22 mouse cellular contexts compared by ENCODE assay signal in genomic region chr4:136680641-136681040, GRCm38 (mm10). TPM values are rescaled to one million over a fixed set of nuclear protein-coding genes. Genes with fewer than 3 reads are reported as not detected.
DNase-seq lines count a peak whose midpoint lies in the region; ATAC-seq and TF ChIP-seq lines count a peak whose summit lies in the region.
"Had no signal": no experiment of that assay in that cellular context is flagged by ENCODE, and none has a peak within 500 bp of the region (broad histone marks: within the 10 kb centered on the region; RNA-seq: fewer than 3 reads in every experiment).

No protein-coding gene starts in this region.

- H3K9ac ChIP-seq in forebrain, embryonic 12.5 days: no peak overlapping the region
- H3K9ac ChIP-seq in forebrain, embryonic 16.5 days (replicated peaks; ENCODE audit: low read depth, low read length): no peak overlapping the region
- no peak overlapping the region for H3K9ac ChIP-seq in midbrain, embryonic 14.5 days (replicated peaks; ENCODE audit: low read length)
- no peak overlapping the region for H3K9ac ChIP-seq in midbrain, embryonic 15.5 days
- H3K9ac ChIP-seq in limb, embryonic 14.5 days (ENCODE audit: low read depth, low read length, severe bottlenecking): no peak overlapping the region
- H3K9ac ChIP-seq: heart, embryonic 13.5 days; intestine, embryonic 15.5 days; kidney, embryonic 15.5 days; liver, embryonic 13.5 days had no signal

- WGBS in forebrain, embryonic 12.5 days: 77% methylated on average over 14 of the region's 14 CpGs
- WGBS in forebrain, embryonic 16.5 days: 78% methylated on average over 14 of the region's 14 CpGs
- 74% methylated on average over 14 of the region's 14 CpGs for WGBS in midbrain, embryonic 14.5 days
- WGBS in midbrain, embryonic 15.5 days: 75% methylated on average over 14 of the region's 14 CpGs
- 44% methylated on average over 14 of the region's 14 CpGs for WGBS in embryonic facial prominence, embryonic 10.5 days
- 45% methylated on average over 14 of the region's 14 CpGs for WGBS in limb, embryonic 14.5 days

- TF ChIP-seq CTCF in gastrocnemius, adult 2 months (IDR thresholded peaks at IDR 0.05): no peak

- TF ChIP-seq POLR2A in limb, embryonic 14.5 days (IDR thresholded peaks at IDR 0.05; ENCODE audit: borderline replicate concordance, extremely low read depth, insufficient read depth, insufficient read length): no peak

- intact Hi-C loops in gastrocnemius, adult 2 months (cut with DNase I): no loop called here

- H3K27ac ChIP-seq in forebrain, embryonic 12.5 days: peak overlapping the region; percentile 51
- no peak overlapping the region for H3K27ac ChIP-seq in forebrain, embryonic 16.5 days (ENCODE audit: low read length)
- peak overlapping the region; percentile 52 for H3K27ac ChIP-seq in midbrain, embryonic 14.5 days (replicated peaks; ENCODE audit: low read depth, low read length)
- no peak overlapping the region for H3K27ac ChIP-seq in midbrain, embryonic 15.5 days
- peak overlapping the region; percentile 45; the same call in 1 of the 2 replicates for H3K27ac ChIP-seq in embryonic facial prominence, embryonic 10.5 days (replicated peaks)
- H3K27ac ChIP-seq in limb, embryonic 14.5 days (replicated peaks; ENCODE audit: low read depth, low read length): no peak overlapping the region
- H3K27ac ChIP-seq in gastrocnemius, adult 2 months: no peak overlapping the region
- H3K27ac ChIP-seq: heart, embryonic 13.5 days; intestine, embryonic 15.5 days; kidney, embryonic 15.5 days; liver, embryonic 13.5 days had no signal

- H3K36me3 ChIP-seq in forebrain, embryonic 12.5 days (replicated peaks): peaks cover 55% of the 10 kb centered on the region
- H3K36me3 ChIP-seq in forebrain, embryonic 16.5 days (ENCODE audit: control insufficient read depth, insufficient read depth): no peaks in the 10 kb centered on the region
- H3K36me3 ChIP-seq in midbrain, embryonic 14.5 days (ENCODE audit: control insufficient read depth, insufficient read depth, low read length): peaks cover 38% of the 10 kb centered on the region
- no peaks in the 10 kb centered on the region for H3K36me3 ChIP-seq in midbrain, embryonic 15.5 days (replicated peaks)
- H3K36me3 ChIP-seq in embryonic facial prominence, embryonic 10.5 days (replicated peaks): peaks cover 38% of the 10 kb centered on the region
- peaks cover 14% of the 10 kb centered on the region for H3K36me3 ChIP-seq in limb, embryonic 14.5 days (ENCODE audit: control insufficient read depth, insufficient read depth, low read length)
- H3K36me3 ChIP-seq: heart, embryonic 13.5 days; liver, embryonic 13.5 days had no signal

- no peaks in the 10 kb centered on the region for H3K27me3 ChIP-seq in forebrain, embryonic 12.5 days
- no peaks in the 10 kb centered on the region for H3K27me3 ChIP-seq in forebrain, embryonic 16.5 days (replicated peaks; ENCODE audit: control insufficient read depth, insufficient read depth, low read length)
- no peaks in the 10 kb centered on the region for H3K27me3 ChIP-seq in midbrain, embryonic 14.5 days (ENCODE audit: control insufficient read depth, insufficient read depth, low read length)
- no peaks in the 10 kb centered on the region for H3K27me3 ChIP-seq in midbrain, embryonic 15.5 days (replicated peaks)
- 0 out of 2 replicates have a peak, but pooled peaks cover 4% of the 10 kb centered on the region for H3K27me3 ChIP-seq in embryonic facial prominence, embryonic 10.5 days (replicated peaks; ENCODE audit: low read depth, poor library complexity, severe bottlenecking)
- H3K27me3 ChIP-seq in limb, embryonic 14.5 days (ENCODE audit: control insufficient read depth, insufficient read depth, low read length): no peaks in the 10 kb centered on the region
- H3K27me3 ChIP-seq: intestine, embryonic 15.5 days; kidney, embryonic 15.5 days; liver, embryonic 13.5 days had no signal

- no peaks in the 10 kb centered on the region for H3K9me3 ChIP-seq in forebrain, embryonic 12.5 days
- no peaks in the 10 kb centered on the region for H3K9me3 ChIP-seq in forebrain, embryonic 16.5 days (ENCODE audit: control insufficient read depth, low read length)
- H3K9me3 ChIP-seq in midbrain, embryonic 14.5 days (ENCODE audit: control insufficient read depth, low read length): no peaks in the 10 kb centered on the region
- H3K9me3 ChIP-seq in midbrain, embryonic 15.5 days: no peaks in the 10 kb centered on the region
- H3K9me3 ChIP-seq in embryonic facial prominence, embryonic 10.5 days: no peaks in the 10 kb centered on the region
- H3K9me3 ChIP-seq in limb, embryonic 14.5 days (ENCODE audit: control insufficient read depth, low read length): no peaks in the 10 kb centered on the region
- H3K9me3 ChIP-seq: heart, embryonic 13.5 days; intestine, embryonic 15.5 days; kidney, embryonic 15.5 days; liver, embryonic 13.5 days had no signal

- no peak for ATAC-seq in forebrain, embryonic 12.5 days (ENCODE audit: low FRiP score)
- no peak for ATAC-seq in forebrain, embryonic 16.5 days
- no peak for ATAC-seq in midbrain, embryonic 14.5 days (ENCODE audit: low FRiP score, low TSS enrichment)
- no peak for ATAC-seq in midbrain, embryonic 15.5 days (replicated peaks)
- no peak for ATAC-seq in limb, embryonic 14.5 days (ENCODE audit: low FRiP score, low read depth)
- ATAC-seq: activated CD4-positive, CD25-positive, alpha-beta regulatory T cell, adult 4 months; intestine, embryonic 15.5 days had no signal

- H3K4me3 ChIP-seq in forebrain, embryonic 12.5 days (replicated peaks): no peak overlapping the region
- no peak overlapping the region for H3K4me3 ChIP-seq in forebrain, embryonic 16.5 days (replicated peaks; ENCODE audit: low read length)
- no peak overlapping the region for H3K4me3 ChIP-seq in midbrain, embryonic 14.5 days (replicated peaks; ENCODE audit: low read depth, low read length)
- no peak overlapping the region for H3K4me3 ChIP-seq in midbrain, embryonic 15.5 days
- H3K4me3 ChIP-seq in embryonic facial prominence, embryonic 10.5 days: no peak overlapping the region
- H3K4me3 ChIP-seq in limb, embryonic 14.5 days (replicated peaks; ENCODE audit: low read length): no peak overlapping the region
- H3K4me3 ChIP-seq in gastrocnemius, adult 2 months: no peak overlapping the region
- H3K4me3 ChIP-seq: heart, embryonic 13.5 days; intestine, embryonic 15.5 days; kidney, embryonic 15.5 days; liver, embryonic 13.5 days; myocyte had no signal

- H3K4me1 ChIP-seq in forebrain, embryonic 12.5 days: peaks cover 37% of the 10 kb centered on the region
- peaks cover 3% of the 10 kb centered on the region; the same call in 1 of the 2 replicates for H3K4me1 ChIP-seq in forebrain, embryonic 16.5 days (replicated peaks; ENCODE audit: control insufficient read depth, insufficient read depth, low read length)
- peaks cover 4% of the 10 kb centered on the region; the same call in 1 of the 2 replicates for H3K4me1 ChIP-seq in midbrain, embryonic 14.5 days (ENCODE audit: control insufficient read depth, insufficient read depth, low read length)
- H3K4me1 ChIP-seq in midbrain, embryonic 15.5 days: peaks cover 19% of the 10 kb centered on the region; the same call in 1 of the 2 replicates
- H3K4me1 ChIP-seq in embryonic facial prominence, embryonic 10.5 days: peaks cover 68% of the 10 kb centered on the region
- H3K4me1 ChIP-seq in limb, embryonic 14.5 days (ENCODE audit: control insufficient read depth, insufficient read depth, low read length): peaks cover 6% of the 10 kb centered on the region; the same call in 1 of the 2 replicates
- H3K4me1 ChIP-seq: liver, embryonic 13.5 days had no signal

- no peak overlapping the region for H3K4me2 ChIP-seq in forebrain, embryonic 12.5 days
- H3K4me2 ChIP-seq in forebrain, embryonic 16.5 days (ENCODE audit: low read length): no peak overlapping the region
- no peak overlapping the region for H3K4me2 ChIP-seq in midbrain, embryonic 14.5 days (ENCODE audit: low read length)
- no peak overlapping the region for H3K4me2 ChIP-seq in midbrain, embryonic 15.5 days
- H3K4me2 ChIP-seq in limb, embryonic 14.5 days (replicated peaks; ENCODE audit: low read depth, low read length, severe bottlenecking): no peak overlapping the region
- H3K4me2 ChIP-seq: heart, embryonic 13.5 days; intestine, embryonic 15.5 days; kidney, embryonic 15.5 days; liver, embryonic 13.5 days had no signal

- DNase-seq in midbrain, embryonic 14.5 days: no peak
- peak; percentile 60 for DNase-seq in embryonic facial prominence, embryonic 10.5 days (ENCODE audit: low spot score)
- DNase-seq in limb, embryonic 14.5 days (ENCODE audit: low spot score): peak; percentile 14
- no peak for DNase-seq in cerebellum, postnatal 10 days
- DNase-seq in gastrocnemius, adult 2 months: no peak
- DNase-seq: adrenal gland, postnatal 14 days; cerebellum, adult 2 months; heart, postnatal 4 days; liver, embryonic 13.5 days; right cerebral cortex, postnatal 25 days had no signal

RNA-seq across cellular contexts. Expression of gene Lactbl1, which starts 58.2 kb away (rescaled TPM):
- 0.08 TPM in 1 of 2 replicates, not detected in the other for polyA plus RNA-seq in forebrain, embryonic 12.5 days (2016; fragmentation: Nextera tagmentation; extraction: Ambion mirVana)
- 0.06 TPM in 1 of 2 replicates, not detected in the other for polyA plus RNA-seq in forebrain, embryonic 16.5 days (2015; fragmentation: Nextera tagmentation; extraction: Ambion mirVana)
- polyA plus RNA-seq in midbrain, embryonic 14.5 days (2014; fragmentation: Nextera tagmentation; extraction: Ambion mirVana): not detected in 2 replicates
- polyA plus RNA-seq in midbrain, embryonic 15.5 days (2015; fragmentation: Nextera tagmentation; extraction: Ambion mirVana): 0.10 and 0.11 TPM in 2 replicates
- not detected in 2 replicates for polyA plus RNA-seq in embryonic facial prominence, embryonic 10.5 days (2016; fragmentation: Nextera tagmentation; extraction: Ambion mirVana)
- 0.09 and 0.12 TPM in 2 replicates for polyA plus RNA-seq in limb, embryonic 14.5 days (2012; rRNA removed)
- polyA plus RNA-seq in limb, embryonic 14.5 days (2014; fragmentation: Nextera tagmentation; extraction: Ambion mirVana): 0.07 TPM in 1 of 2 replicates, not detected in the other
- total RNA-seq in gastrocnemius, adult 2 months (2021): not detected
- total RNA-seq: adrenal gland, postnatal 14 days; heart, postnatal 4 days; megakaryocyte, adult 5-6 weeks had no signal
- polyA plus RNA-seq: activated CD4-positive, CD25-positive, alpha-beta regulatory T cell, adult 4 months; heart, embryonic 13.5 days; intestine, embryonic 15.5 days; kidney, embryonic 15.5 days; large intestine, adult 2 months; liver, embryonic 13.5 days; lung, embryonic 16.5 days; myocyte; stomach, embryonic 16.5 days had no signal

Comparison
In these comparisons a context has a peak if more than half of its experiments do, and no peak if none do; other contexts are left out.
1. H3K27ac ChIP-seq: peak in forebrain, embryonic 12.5 days (single experiment), midbrain, embryonic 14.5 days (single experiment) and embryonic facial prominence, embryonic 10.5 days (single experiment); none in forebrain, embryonic 16.5 days (single experiment), midbrain, embryonic 15.5 days (single experiment), limb, embryonic 14.5 days (single experiment) and gastrocnemius, adult 2 months (single experiment).
2. DNase-seq: peak in embryonic facial prominence, embryonic 10.5 days (single experiment) and limb, embryonic 14.5 days (single experiment); none in midbrain, embryonic 14.5 days (single experiment), cerebellum, postnatal 10 days (0 of 2) and gastrocnemius, adult 2 months (single experiment).